Mouse (Mus musculus): ENCODE measurements at regions not wholly inside any gene's neighbourhood (a gene's known extent, or its start where the extent isn't known, plus 50 kb on each side); places are given as distances from the start of the nearest gene placed in this dataset.
A peak's percentile ranks its signal among the peaks of the same experiment; 100 is the strongest.

DNA sequence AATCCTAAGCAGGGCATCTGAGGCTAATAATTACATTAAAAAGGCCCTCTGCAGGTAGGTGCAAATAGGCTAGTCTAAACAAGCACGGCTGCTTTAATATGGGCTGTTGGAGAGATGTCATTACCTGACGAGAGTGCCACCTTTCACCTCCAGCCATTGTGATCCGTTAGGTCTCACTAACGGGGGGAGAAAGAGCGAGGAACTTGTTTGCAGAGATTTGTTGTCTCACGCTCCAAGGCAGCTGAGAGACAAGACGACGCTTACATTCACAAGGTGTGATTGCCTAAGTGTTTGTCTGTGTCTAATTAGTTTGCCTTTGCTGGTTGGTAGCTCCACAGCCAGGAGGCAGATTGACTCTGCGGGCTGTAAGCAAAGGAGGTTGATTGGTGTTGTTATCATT lies 180.3 kb downstream of the Zfp326 start:
- Histone ChIP-seq H3K27me3 (no peaks in the 10 kb centered on the region), H3K9me3 (no peaks in the 10 kb centered on the region), H3K27ac (no peak overlapping the region), H3K4me2 (no peak overlapping the region), H3K9ac (replicated peaks) (no peak overlapping the region), H3K4me1 (replicated peaks) (no peaks in the 10 kb centered on the region), H3K36me3 (no peaks in the 10 kb centered on the region), H3K4me3 (replicated peaks) (no peak overlapping the region)
- WGBS: 6% methylated on average over 9 of the region's 9 CpGs
- no peak for ATAC-seq (ENCODE audit: insufficient number of reproducible peaks, insufficient read depth, low FRiP score, low TSS enrichment, low read depth)

DNA sequence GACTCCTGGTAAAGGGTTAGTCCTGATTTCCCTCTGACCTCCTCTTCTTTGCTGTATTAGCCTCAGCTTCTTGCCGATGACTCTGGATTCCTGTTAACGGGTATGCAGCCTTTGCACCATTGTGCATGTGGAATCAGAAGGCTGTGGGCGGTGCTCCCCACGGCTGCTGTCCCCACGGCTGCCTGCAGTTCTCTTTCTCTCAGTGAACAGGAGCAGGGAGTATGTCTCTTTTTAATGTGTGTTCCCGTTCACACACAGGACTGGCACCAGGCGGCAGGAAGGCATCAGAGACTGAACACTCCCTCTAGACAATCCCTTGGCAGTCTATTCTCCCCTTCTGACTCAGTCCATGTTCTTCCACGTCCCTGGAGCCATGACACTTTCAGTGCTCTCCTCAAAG lies 178.9 kb downstream of the Zfp326 start:
- H3K9ac ChIP-seq (replicated peaks): no peak overlapping the region
- 56% methylated on average over 8 of the region's 8 CpGs for WGBS
- H3K27me3 ChIP-seq: no peaks in the 10 kb centered on the region
- no peaks in the 10 kb centered on the region for H3K36me3 ChIP-seq
- no peak for ATAC-seq (ENCODE audit: insufficient number of reproducible peaks, insufficient read depth, low FRiP score, low TSS enrichment, low read depth)
- no peak overlapping the region for H3K27ac ChIP-seq
- no peaks in the 10 kb centered on the region for H3K4me1 ChIP-seq (replicated peaks)
- H3K4me3 ChIP-seq (replicated peaks): no peak overlapping the region
- no peaks in the 10 kb centered on the region for H3K9me3 ChIP-seq
- H3K4me2 ChIP-seq: no peak overlapping the region

DNA sequence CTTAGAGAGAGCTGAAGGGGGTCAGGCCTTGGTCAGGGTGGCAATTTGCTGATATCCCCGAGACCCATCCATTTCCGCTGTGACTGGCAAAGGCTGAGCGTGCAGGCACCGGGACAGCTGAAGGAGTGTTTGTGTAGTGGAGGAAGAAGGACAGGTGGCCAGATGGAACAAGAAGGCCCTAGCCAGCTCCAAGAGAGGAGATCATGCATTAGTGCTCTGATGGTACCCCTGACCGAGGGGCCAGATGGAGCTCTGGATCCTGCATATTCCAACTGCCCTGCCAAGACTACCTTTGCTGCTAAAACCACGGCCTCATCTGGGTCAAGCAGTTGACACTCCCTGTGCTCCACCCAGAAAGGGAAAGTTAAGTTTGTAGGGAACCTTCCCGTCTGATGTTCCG lies 174.7 kb downstream of the Zfp326 start:
- Histone ChIP-seq H3K9me3 (no peaks in the 10 kb centered on the region), H3K27me3 (no peaks in the 10 kb centered on the region), H3K36me3 (no peaks in the 10 kb centered on the region), H3K4me1 (replicated peaks) (no peaks in the 10 kb centered on the region), H3K4me2 (no peak overlapping the region), H3K4me3 (replicated peaks) (no peak overlapping the region), H3K27ac (no peak overlapping the region), H3K9ac (replicated peaks) (no peak overlapping the region)
- ATAC-seq (ENCODE audit: insufficient number of reproducible peaks, insufficient read depth, low FRiP score, low TSS enrichment, low read depth): no peak
- 90% methylated on average over 8 of the region's 8 CpGs for WGBS

DNA sequence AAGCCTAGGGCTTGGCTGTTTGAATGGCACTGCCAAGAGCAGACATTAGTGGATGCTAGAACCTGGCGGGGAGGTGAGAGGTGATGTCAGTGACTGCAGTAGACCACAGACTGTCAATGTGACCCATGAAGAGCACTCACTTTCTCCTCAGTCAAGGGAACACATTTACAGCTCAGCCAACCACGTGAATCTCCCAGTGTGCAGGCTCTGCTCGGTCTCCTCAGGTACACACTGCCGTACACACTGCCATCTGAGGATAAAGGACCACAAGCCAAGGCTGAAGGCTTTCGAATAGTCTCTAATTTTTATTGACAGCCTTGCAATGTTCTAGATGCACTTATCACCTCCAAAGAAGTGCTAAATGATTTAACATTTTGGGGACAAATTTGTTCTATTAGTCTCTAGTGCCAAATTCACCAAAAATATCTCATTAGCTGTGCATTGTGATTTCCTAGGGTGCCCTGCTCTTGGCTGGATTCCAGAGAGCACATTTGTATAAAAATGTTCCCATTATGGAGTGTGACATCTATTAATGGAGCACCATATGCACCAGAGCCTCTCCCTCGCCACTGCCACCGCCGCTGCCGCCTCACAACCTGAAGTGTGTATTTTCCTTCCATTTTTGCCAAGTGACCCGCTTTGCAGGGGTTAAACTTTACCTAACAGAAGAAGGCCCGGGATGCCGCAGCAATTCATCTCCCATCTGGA lies 168.7 kb downstream of the Zfp326 start:
- no peaks in the 10 kb centered on the region for H3K9me3 ChIP-seq
- 81% methylated on average over 12 of the region's 12 CpGs for WGBS

DNA sequence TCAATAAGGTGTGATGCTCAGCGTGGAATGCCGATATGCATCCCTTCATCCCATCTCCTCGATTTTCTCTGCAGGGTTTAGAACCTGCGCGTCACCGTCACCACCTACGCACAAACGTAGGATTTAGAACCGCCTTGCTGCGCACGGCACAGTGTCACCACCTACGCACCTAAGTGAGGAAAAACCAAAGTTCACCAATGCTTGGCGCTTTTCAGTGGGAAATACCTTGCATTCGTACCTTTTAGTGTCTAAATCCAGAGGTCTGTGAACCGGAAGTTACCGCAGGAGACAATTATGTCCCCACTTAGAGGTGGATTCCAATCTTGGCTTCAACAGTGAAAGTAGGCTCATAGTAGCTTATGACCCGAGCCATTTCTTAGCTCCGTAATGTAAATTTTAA lies 162.0 kb downstream of the Zfp326 start:
- 93% methylated on average over 18 of the region's 18 CpGs for WGBS
- H3K36me3 ChIP-seq: no peaks in the 10 kb centered on the region
- H3K4me3 ChIP-seq (replicated peaks): no peak overlapping the region
- H3K9me3 ChIP-seq: no peaks in the 10 kb centered on the region
- no peak for ATAC-seq (ENCODE audit: insufficient number of reproducible peaks, insufficient read depth, low FRiP score, low TSS enrichment, low read depth)
- H3K4me2 ChIP-seq: no peak overlapping the region
- H3K27me3 ChIP-seq: no peaks in the 10 kb centered on the region; the same call in 1 of the 2 replicates
- no peak overlapping the region for H3K9ac ChIP-seq (replicated peaks)
- H3K27ac ChIP-seq: no peak overlapping the region
- no peaks in the 10 kb centered on the region for H3K4me1 ChIP-seq (replicated peaks)

More for the DNA sequence above, 168.7 kb downstream of the Zfp326 start:
- H3K36me3 ChIP-seq: no peaks in the 10 kb centered on the region
- no peak overlapping the region for H3K9ac ChIP-seq (replicated peaks)
- no peaks in the 10 kb centered on the region; the same call in 1 of the 2 replicates for H3K27me3 ChIP-seq
- H3K4me1 ChIP-seq (replicated peaks): no peaks in the 10 kb centered on the region
- H3K4me3 ChIP-seq (replicated peaks): no peak overlapping the region
- no peak overlapping the region for H3K27ac ChIP-seq
- ATAC-seq (ENCODE audit: insufficient number of reproducible peaks, insufficient read depth, low FRiP score, low TSS enrichment, low read depth): no peak
- no peak overlapping the region for H3K4me2 ChIP-seq

DNA sequence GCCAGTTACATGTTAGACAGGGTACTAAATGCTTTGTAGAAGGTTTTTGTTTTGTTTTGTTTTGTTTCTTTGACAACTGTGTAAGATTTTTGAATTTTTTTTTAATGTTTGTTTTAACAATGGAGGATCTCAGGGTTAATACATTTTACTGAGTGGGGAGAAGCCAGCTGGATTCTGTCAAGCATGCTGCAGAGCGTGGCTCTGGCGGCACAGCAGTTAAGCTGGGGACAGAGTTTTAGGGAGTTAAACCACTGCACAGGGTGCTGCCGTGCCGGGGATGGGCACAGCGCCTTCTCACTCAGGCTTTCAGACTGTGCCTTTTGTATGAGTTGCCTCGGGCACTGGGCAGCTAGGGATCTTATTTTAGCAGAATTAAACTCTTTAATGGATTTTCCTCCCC lies 159.8 kb downstream of the Zfp326 start:
- H3K27ac ChIP-seq: no peak overlapping the region
- no peak overlapping the region for H3K9ac ChIP-seq (replicated peaks)
- no peak overlapping the region for H3K4me3 ChIP-seq (replicated peaks)
- no peak for ATAC-seq (ENCODE audit: insufficient number of reproducible peaks, insufficient read depth, low FRiP score, low TSS enrichment, low read depth)
- H3K9me3 ChIP-seq: no peaks in the 10 kb centered on the region
- no peaks in the 10 kb centered on the region for H3K27me3 ChIP-seq
- no peaks in the 10 kb centered on the region for H3K36me3 ChIP-seq
- no peaks in the 10 kb centered on the region for H3K4me1 ChIP-seq (replicated peaks)
- 54% methylated on average over 6 of the region's 6 CpGs for WGBS
- H3K4me2 ChIP-seq: no peak overlapping the region

DNA sequence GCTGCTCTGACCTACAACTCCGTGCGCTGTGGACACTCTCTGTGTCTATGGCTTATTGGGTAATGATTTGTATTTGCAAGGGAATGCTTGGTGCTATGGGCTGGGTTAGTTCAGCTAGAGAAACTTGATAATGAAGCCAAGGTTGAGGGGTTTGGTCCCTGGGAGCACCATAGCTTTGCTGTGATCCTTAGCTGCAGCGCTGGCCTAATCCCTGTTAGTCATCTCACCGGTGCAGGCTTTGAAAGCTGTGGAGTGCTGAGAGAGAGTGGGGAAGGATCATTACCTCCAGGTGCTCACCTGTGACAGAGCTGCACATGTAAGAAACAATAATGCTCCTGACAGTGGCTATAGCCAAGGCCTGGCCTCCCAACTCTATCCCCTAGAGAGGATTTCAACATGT lies 156.6 kb downstream of the Zfp326 start:
- Histone ChIP-seq H3K4me1 (replicated peaks) (no peaks in the 10 kb centered on the region), H3K27ac (no peak overlapping the region), H3K9ac (replicated peaks) (no peak overlapping the region), H3K9me3 (no peaks in the 10 kb centered on the region), H3K4me3 (replicated peaks) (no peak overlapping the region), H3K27me3 (no peaks in the 10 kb centered on the region), H3K4me2 (no peak overlapping the region), H3K36me3 (no peaks in the 10 kb centered on the region)
- WGBS: 82% methylated on average over 4 of the region's 4 CpGs
- ATAC-seq (ENCODE audit: insufficient number of reproducible peaks, insufficient read depth, low FRiP score, low TSS enrichment, low read depth): no peak

DNA sequence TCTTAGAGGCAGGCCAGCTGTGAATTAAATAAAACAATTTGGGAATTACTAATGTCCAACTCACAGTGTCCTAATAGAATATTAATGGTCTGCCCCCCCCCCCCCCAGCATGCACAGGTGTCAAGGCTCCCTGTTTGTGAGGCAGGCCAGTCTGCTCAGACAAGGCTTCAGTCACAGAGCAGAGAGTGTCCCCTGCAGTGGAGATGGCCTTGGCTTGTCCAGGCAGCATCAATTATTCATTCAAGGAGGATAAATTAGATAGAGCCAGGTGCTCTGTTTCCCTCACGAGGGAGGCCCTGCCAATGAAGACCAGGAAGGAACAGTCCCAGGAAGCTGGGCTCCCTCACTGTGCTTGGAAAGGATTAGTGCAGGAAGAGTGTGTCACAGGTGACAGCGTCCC lies 150.5 kb downstream of the Zfp326 start:
- H3K36me3 ChIP-seq: no peaks in the 10 kb centered on the region
- H3K4me2 ChIP-seq: no peak overlapping the region
- ATAC-seq (ENCODE audit: insufficient number of reproducible peaks, insufficient read depth, low FRiP score, low TSS enrichment, low read depth): no peak
- no peaks in the 10 kb centered on the region for H3K4me1 ChIP-seq (replicated peaks)
- no peak overlapping the region for H3K27ac ChIP-seq
- no peaks in the 10 kb centered on the region for H3K9me3 ChIP-seq
- H3K9ac ChIP-seq (replicated peaks): no peak overlapping the region
- no peaks in the 10 kb centered on the region for H3K27me3 ChIP-seq
- 59% methylated on average over 2 of the region's 2 CpGs for WGBS
- H3K4me3 ChIP-seq (replicated peaks): no peak overlapping the region

DNA sequence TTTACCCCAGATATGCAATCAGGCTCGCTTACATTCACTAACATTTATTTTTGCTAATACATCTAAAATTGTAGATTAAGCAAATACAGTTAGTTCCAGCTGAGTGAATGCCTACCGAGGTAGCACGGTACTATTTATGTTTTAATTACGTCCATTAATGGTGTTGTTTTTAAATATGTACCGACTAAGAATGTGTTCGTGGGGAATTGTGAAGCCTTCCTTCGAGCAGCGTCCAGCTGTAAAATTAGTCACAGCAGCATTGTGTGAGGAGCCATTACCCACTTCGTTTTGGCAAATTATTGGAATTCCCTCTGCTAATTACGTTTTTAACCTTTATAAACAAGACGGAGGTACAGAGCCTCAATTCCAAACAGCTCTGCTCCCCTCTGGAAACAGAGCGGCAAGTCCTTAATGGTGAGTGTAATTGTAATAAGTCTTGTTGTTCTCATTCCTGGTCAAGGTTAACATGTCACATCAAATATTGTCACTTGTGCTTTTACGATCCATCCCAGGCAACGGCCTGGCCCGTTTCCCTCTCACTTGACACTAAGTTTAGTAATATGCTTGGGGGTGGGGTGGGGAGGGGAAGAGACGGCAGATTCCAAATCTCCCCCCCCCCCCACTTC lies 128.0 kb downstream of the Zfp326 start:
- Histone ChIP-seq H3K9me3 (no peaks in the 10 kb centered on the region), H3K36me3 (no peaks in the 10 kb centered on the region), H3K27ac (no peak overlapping the region), H3K4me1 (replicated peaks) (peaks cover 6% of the 10 kb centered on the region; the same call in 1 of the 2 replicates), H3K4me2 (peak overlapping the region; percentile 30; the same call in 1 of the 2 replicates), H3K4me3 (replicated peaks) (no peak overlapping the region), H3K9ac (replicated peaks) (no peak overlapping the region), H3K27me3 (peaks cover 24% of the 10 kb centered on the region)
- ATAC-seq (ENCODE audit: insufficient number of reproducible peaks, insufficient read depth, low FRiP score, low TSS enrichment, low read depth): no peak
- 24% methylated on average over 16 of the region's 16 CpGs for WGBS

DNA sequence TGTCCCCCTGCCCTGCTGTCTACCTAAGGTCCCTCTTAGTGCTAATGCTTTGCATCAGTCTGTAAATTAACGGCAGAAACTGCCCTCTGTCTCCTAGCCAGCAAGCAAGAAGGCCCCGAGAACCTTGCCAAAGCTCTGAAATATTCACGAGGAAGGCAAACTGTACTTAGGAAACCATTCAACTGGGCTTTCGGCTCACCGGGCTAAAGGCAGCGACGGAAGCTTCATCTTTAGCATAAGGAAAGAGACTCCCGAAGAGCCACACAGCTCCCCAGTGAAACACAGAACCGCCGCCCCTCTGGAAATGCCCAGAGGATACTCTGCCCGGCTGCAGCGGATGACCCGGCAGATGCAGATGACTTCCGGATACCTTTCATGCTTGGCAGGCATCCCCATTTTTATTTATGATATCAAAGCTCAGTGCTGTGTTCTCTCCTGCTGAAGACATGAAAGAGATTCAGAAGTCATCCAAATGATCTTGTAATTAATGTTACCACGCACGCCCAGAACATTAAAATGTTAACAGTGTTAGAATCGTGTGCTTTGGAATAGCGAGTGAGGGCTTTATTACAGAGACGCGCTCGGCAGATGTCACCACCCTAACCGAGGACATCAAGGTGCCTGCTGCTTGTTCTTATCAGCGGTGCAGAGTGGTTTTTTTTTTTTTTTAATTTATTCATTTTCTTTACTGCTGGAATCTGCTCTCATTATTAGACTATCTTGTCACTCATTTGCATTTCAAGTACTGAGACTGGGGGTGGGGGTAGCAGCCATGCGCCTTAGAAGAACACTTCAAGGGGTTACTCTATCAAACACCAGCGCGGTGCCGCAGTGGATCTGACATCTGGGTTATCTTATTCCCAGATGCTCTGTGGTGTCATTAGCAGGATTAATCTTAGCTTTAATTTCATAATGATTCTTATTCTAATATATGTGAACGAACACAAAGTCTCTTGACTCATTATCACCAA lies 127.2 kb downstream of the Zfp326 start:
- Histone ChIP-seq H3K9me3 (no peaks in the 10 kb centered on the region), H3K9ac (replicated peaks) (no peak overlapping the region), H3K4me1 (replicated peaks) (peaks cover 6% of the 10 kb centered on the region; the same call in 1 of the 2 replicates), H3K4me3 (replicated peaks) (no peak overlapping the region), H3K27ac (no peak overlapping the region), H3K36me3 (no peaks in the 10 kb centered on the region), H3K27me3 (peaks cover 24% of the 10 kb centered on the region), H3K4me2 (no peak overlapping the region)
- no peak for ATAC-seq (ENCODE audit: insufficient number of reproducible peaks, insufficient read depth, low FRiP score, low TSS enrichment, low read depth)
- 58% methylated on average over 28 of the region's 28 CpGs for WGBS

DNA sequence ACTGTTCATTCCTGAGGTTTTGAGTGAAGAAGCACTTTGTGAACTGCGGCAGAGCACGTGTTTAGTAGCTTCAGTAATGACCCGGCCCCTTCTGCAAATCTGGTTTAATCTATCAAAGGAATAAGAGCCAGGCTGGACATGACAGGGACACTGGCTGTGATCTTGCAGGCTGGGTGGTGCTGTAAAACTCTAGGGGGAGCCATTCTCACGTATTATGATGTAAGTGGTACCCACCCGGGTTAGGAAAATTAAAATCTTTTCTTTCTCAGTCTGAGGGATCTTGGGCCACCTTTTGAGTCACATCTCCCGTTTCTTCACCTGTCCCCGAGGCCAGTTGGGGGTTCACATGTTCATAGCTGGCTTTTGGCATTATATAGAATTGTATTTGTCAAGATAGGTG lies 126.0 kb downstream of the Zfp326 start:
- Histone ChIP-seq H3K4me1 (replicated peaks) (peaks cover 6% of the 10 kb centered on the region; the same call in 1 of the 2 replicates), H3K9me3 (no peaks in the 10 kb centered on the region), H3K27ac (no peak overlapping the region), H3K9ac (replicated peaks) (no peak overlapping the region), H3K27me3 (peaks cover 24% of the 10 kb centered on the region), H3K36me3 (no peaks in the 10 kb centered on the region), H3K4me3 (replicated peaks) (no peak overlapping the region), H3K4me2 (no peak overlapping the region)
- WGBS: 28% methylated on average over 7 of the region's 7 CpGs
- ATAC-seq (ENCODE audit: insufficient number of reproducible peaks, insufficient read depth, low FRiP score, low TSS enrichment, low read depth): no peak

All from limb, embryonic 12.5 days (tissue).